Mouse (Mus musculus): ENCODE data around the gene Bora. TPM values are rescaled to one million over a fixed set of nuclear protein-coding genes. Genes with fewer than 3 reads are reported as not detected.

Bora gene
- total and polyA plus RNA-seq, 3 experiments: 0.47 to 0.82 (median 0.73) TPM

GRCm38 (mm10) chr14:99088947-99089346, 42.9 kb downstream of the Bora start:
- no peaks in the 10 kb centered on the region for H3K27me3 ChIP-seq (ENCODE audit: control insufficient read depth, insufficient read depth, low read length)
- no peak overlapping the region for H3K27ac ChIP-seq
- 96% methylated on average over 7 of the region's 7 CpGs for WGBS
- no peak for TF ChIP-seq CTCF (IDR thresholded peaks at IDR 0.05)
- no peak for TF ChIP-seq EP300 (IDR thresholded peaks at IDR 0.05; ENCODE audit: insufficient read depth, low read depth, low read length)
- TF ChIP-seq POLR2A (IDR thresholded peaks at IDR 0.05; ENCODE audit: insufficient read depth, low read depth, low read length): no peak
- intact Hi-C loops (cut with DNase I): no loop called here
- H3K4me3 ChIP-seq: no peak overlapping the region
- peaks cover 2% of the 10 kb centered on the region; the same call in 1 of the 2 replicates for H3K4me1 ChIP-seq (ENCODE audit: control insufficient read depth, insufficient read depth, low read length)
- H3K9ac ChIP-seq (ENCODE audit: low read depth, low read length): no peak overlapping the region
- DNase-seq: no peak
- H3K79me2 ChIP-seq (replicated peaks; ENCODE audit: control insufficient read depth, insufficient read depth, low read length): no peaks in the 10 kb centered on the region
- peaks cover 5% of the 10 kb centered on the region for H3K36me3 ChIP-seq (ENCODE audit: control insufficient read depth, insufficient read depth, low read length)

DNA sequence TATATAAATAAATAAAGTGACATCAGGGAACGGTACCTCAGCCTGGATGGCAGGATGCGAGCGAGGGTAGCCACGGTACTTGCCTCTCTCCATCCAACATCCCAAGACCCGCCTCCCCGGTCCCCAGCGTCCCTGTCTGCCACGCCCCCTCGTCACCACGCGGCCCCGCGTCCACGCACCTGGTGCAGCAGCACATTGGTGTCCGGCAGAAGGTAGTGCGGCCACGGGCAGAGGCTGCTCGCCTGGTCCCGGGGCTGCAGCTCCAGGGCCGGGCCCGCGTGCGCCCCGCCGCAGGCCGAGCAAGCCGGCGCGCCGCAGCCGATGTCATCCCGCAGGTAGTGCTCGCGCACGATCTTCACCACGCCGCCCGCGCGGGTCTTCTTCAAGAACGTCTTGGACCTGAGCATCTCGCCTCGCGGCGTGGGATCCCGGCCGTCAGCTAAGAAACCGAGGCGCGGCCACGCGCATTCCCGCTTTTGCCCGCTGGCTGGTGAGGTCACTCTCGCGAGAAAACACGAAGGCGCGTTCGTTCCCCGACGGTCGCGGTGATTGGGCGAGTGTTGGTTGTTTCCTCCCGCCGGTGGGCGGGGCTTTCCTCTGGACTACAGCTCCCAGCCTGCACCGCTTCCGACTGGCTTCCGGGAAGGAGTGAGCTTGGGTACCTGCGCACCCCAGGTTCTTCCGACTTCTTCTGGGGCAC, 53.4 kb downstream of the Bora start, which contains the start of the genes Pibf1 and Dis3:
Pibf1 (plus strand) TSS at position 158 of the 700 bp plus-strand sequence.
Dis3 (minus strand) TSS at position 504 of the 700 bp plus-strand sequence.
- peaks cover 1% of the 10 kb centered on the region; the same call in 1 of the 2 replicates for H3K79me2 ChIP-seq (replicated peaks; ENCODE audit: control insufficient read depth, insufficient read depth, low read length)
- H3K27me3 ChIP-seq (ENCODE audit: control insufficient read depth, insufficient read depth, low read length): no peaks in the 10 kb centered on the region
- peak; percentile 99 for DNase-seq
- H3K4me3 ChIP-seq: peak within 1 kb of the TSS; percentile 93
- peaks cover 2% of the 10 kb centered on the region for H3K36me3 ChIP-seq (ENCODE audit: control insufficient read depth, insufficient read depth, low read length)
- H3K4me1 ChIP-seq (ENCODE audit: control insufficient read depth, insufficient read depth, low read length): no peaks in the 10 kb centered on the region
- H3K27ac ChIP-seq: peak within 1 kb of the TSS; percentile 79
- peak within 1 kb of the TSS; percentile 91 for H3K9ac ChIP-seq (ENCODE audit: low read depth, low read length)
- under 1% methylated on average over 73 of the region's 73 CpGs for WGBS
- TF ChIP-seq CTCF (IDR thresholded peaks at IDR 0.05): 0 out of 2 replicates have a peak, but pooled peaks have one; percentile 5
- TF ChIP-seq POLR2A (IDR thresholded peaks at IDR 0.05; ENCODE audit: insufficient read depth, low read depth, low read length): peak; percentile 79
- TF ChIP-seq EP300 (IDR thresholded peaks at IDR 0.05; ENCODE audit: insufficient read depth, low read depth, low read length): no peak
- intact Hi-C loops (cut with DNase I): loop anchor here (1.0 kb wide), 1 partner anchor 53 kb away; the partner anchor contains the start of genes Bora and Mzt1

DNA sequence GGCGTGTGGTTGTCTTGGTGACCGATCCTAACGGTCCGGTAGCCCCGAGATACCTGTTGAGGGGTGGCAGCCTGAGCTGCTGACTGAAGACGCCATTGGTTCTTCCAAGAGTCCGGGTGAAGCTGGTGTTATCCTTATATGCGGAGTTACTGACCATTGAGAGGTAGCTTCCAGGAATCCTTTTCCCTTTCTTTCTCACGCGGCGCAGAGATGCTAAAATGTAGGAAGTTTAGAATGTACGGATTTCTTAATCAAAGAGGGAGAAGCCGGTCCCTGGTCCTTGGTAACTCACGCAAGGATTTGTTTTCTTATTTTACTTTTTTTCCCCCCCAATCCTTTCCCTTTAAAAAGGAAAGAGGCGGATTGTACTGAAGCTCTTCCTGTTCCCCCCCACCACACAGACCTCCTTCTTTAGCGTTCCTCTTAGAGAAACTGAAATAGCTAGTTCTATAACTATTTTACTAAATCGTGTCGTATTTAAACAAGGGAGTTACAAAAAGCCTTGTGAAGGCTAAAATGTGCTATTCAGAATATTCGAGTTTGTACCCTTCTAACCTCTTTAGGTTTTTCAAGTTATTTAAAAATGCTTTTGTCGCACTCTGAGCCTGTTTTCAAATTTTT, 54.1 kb downstream of the Bora start:
- Histone ChIP-seq H3K4me1 (ENCODE audit: control insufficient read depth, insufficient read depth, low read length) (no peaks in the 10 kb centered on the region), H3K27me3 (ENCODE audit: control insufficient read depth, insufficient read depth, low read length) (no peaks in the 10 kb centered on the region), H3K9ac (ENCODE audit: low read depth, low read length) (peak overlapping the region; percentile 72), H3K4me3 (peak overlapping the region; percentile 93), H3K79me2 (replicated peaks; ENCODE audit: control insufficient read depth, insufficient read depth, low read length) (peaks cover 1% of the 10 kb centered on the region; the same call in 1 of the 2 replicates), H3K27ac (peak overlapping the region; percentile 73), H3K36me3 (ENCODE audit: control insufficient read depth, insufficient read depth, low read length) (peaks cover 2% of the 10 kb centered on the region)
- TF ChIP-seq CTCF (IDR thresholded peaks at IDR 0.05): no peak
- no peak for TF ChIP-seq EP300 (IDR thresholded peaks at IDR 0.05; ENCODE audit: insufficient read depth, low read depth, low read length)
- TF ChIP-seq POLR2A (IDR thresholded peaks at IDR 0.05; ENCODE audit: insufficient read depth, low read depth, low read length): no peak
- no peak for DNase-seq
- intact Hi-C loops (cut with DNase I): loop anchor here (1.0 kb wide), 1 partner anchor 54 kb away; the partner anchor contains the start of genes Bora and Mzt1
- 4% methylated on average over 20 of the region's 20 CpGs for WGBS

DNA sequence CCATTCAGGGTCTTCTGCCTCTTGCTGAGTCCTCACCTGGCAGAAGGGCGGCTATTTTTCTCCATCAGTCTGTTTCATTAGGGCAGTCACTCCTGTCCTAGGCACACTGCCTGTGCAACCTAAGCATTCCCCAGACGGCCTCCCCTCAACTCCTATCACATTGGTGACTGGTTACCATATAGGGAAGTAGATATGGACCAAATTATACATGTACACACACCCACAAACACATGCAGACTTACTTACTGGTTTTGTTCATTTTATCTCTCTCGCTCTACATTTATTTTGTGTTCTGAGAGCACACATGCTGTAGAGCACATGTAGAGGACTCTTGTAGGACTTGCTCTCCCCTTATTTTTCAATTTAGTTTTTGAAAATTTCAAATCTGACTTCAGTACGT, 57.0 kb downstream of the Bora start:
- Histone ChIP-seq H3K27me3 (ENCODE audit: control insufficient read depth, insufficient read depth, low read length) (no peaks in the 10 kb centered on the region), H3K79me2 (replicated peaks; ENCODE audit: control insufficient read depth, insufficient read depth, low read length) (peaks cover 1% of the 10 kb centered on the region; the same call in 1 of the 2 replicates), H3K4me1 (ENCODE audit: control insufficient read depth, insufficient read depth, low read length) (no peaks in the 10 kb centered on the region), H3K27ac (no peak overlapping the region), H3K36me3 (ENCODE audit: control insufficient read depth, insufficient read depth, low read length) (peaks cover 4% of the 10 kb centered on the region), H3K9ac (ENCODE audit: low read depth, low read length) (no peak overlapping the region), H3K4me3 (no peak overlapping the region)
- WGBS: 93% methylated on average over 4 of the region's 4 CpGs
- intact Hi-C loops (cut with DNase I): no loop called here
- no peak for DNase-seq
- no peak for TF ChIP-seq POLR2A (IDR thresholded peaks at IDR 0.05; ENCODE audit: insufficient read depth, low read depth, low read length)
- TF ChIP-seq EP300 (IDR thresholded peaks at IDR 0.05; ENCODE audit: insufficient read depth, low read depth, low read length): no peak
- no peak for TF ChIP-seq CTCF (IDR thresholded peaks at IDR 0.05)

GRCm38 (mm10) chr14:99104542-99105123, 58.6 kb downstream of the Bora start:
- Histone ChIP-seq H3K9ac (ENCODE audit: low read depth, low read length) (no peak overlapping the region), H3K27ac (no peak overlapping the region), H3K4me3 (no peak overlapping the region), H3K4me1 (ENCODE audit: control insufficient read depth, insufficient read depth, low read length) (no peaks in the 10 kb centered on the region), H3K36me3 (ENCODE audit: control insufficient read depth, insufficient read depth, low read length) (peaks cover 4% of the 10 kb centered on the region), H3K79me2 (replicated peaks; ENCODE audit: control insufficient read depth, insufficient read depth, low read length) (no peaks in the 10 kb centered on the region), H3K27me3 (ENCODE audit: control insufficient read depth, insufficient read depth, low read length) (no peaks in the 10 kb centered on the region)
- intact Hi-C loops (cut with DNase I): no loop called here
- DNase-seq: no peak
- TF ChIP-seq CTCF (IDR thresholded peaks at IDR 0.05) (no peak), POLR2A (IDR thresholded peaks at IDR 0.05; ENCODE audit: insufficient read depth, low read depth, low read length) (no peak), EP300 (IDR thresholded peaks at IDR 0.05; ENCODE audit: insufficient read depth, low read depth, low read length) (no peak)
- WGBS: 76% methylated on average over 6 of the region's 6 CpGs
